Mouse (Mus musculus): ENCODE results near the gene Gm38394. TPM values are rescaled to one million over a fixed set of nuclear protein-coding genes. Genes with fewer than 3 reads are reported as not detected.

Gm38394 gene
- total RNA-seq, 2 experiments from 2014 or later = 5.9 to 19.1 TPM

GRCm38 (mm10) chr1:133596298-133597007, 64.7 kb downstream of the Gm38394 start:
- no peak for ATAC-seq (ENCODE audit: poor library complexity, severe bottlenecking)

- no peak for ATAC-seq (ENCODE audit: poor library complexity, severe bottlenecking)
These were observed 75.1 kb downstream of the Gm38394 start for GRCm38 (mm10) chr1:133585995-133586537.

DNA sequence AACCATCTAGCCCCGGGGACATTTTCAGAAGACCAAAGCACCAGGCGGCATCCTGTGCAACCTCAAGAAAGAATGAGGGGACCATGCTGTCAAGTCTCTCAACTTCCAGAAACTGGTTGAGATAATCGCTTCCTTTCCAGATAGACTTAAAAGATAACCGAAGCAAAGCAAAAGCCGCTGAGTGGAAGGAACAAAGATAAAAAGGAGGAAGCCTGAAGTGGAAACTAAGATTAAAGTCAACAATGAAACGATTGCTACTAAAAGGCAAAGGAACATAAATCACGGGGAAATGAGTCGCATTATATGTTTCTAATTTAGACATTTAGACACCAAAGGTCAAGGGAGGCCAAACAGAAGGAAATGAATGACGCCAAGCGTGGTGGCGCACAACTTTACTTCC, 89.8 kb downstream of the Gm38394 start:
- ATAC-seq (ENCODE audit: poor library complexity, severe bottlenecking) = no peak

Other genes starting within 250 kb of the Gm38394 start
- gene Sox13, start 236.9 kb downstream of the Gm38394 start, total RNA-seq (2015) = 0.76 and 1.3 TPM in 2 replicates
- 0.24 and 0.70 TPM in 2 replicates for gene Sox13, start 236.9 kb downstream of the Gm38394 start, total RNA-seq (2017)
- 330 and 331 TPM in 2 replicates for gene Snrpe, start 51.0 kb downstream of the Gm38394 start, total RNA-seq (2015)
- gene Snrpe, start 51.0 kb downstream of the Gm38394 start, total RNA-seq (2017) = 228 and 311 TPM in 2 replicates
- gene Zbed6, start 433 bp downstream of the Gm38394 start, total RNA-seq (2015) = 10.4 and 16.9 TPM in 2 replicates
- 13.1 and 20.0 TPM in 2 replicates for gene Zbed6, start 433 bp downstream of the Gm38394 start, total RNA-seq (2017)
- gene Lax1, start 28.8 kb upstream of the Gm38394 start, total RNA-seq (2015) = 0.96 and 1.0 TPM in 2 replicates
- 1.8 and 3.0 TPM in 2 replicates for gene Lax1, start 28.8 kb upstream of the Gm38394 start, total RNA-seq (2017)
- 18.2 and 21.1 TPM in 2 replicates for gene Atp2b4, start 139.7 kb upstream of the Gm38394 start, total RNA-seq (2015)
- gene Atp2b4, start 139.7 kb upstream of the Gm38394 start, total RNA-seq (2017) = 17.6 and 20.3 TPM in 2 replicates
- gene Optc, start 246.7 kb upstream of the Gm38394 start, total RNA-seq (2015) = not detected in 2 replicates
- gene Optc, start 246.7 kb upstream of the Gm38394 start, total RNA-seq (2017) = not detected in 2 replicates